Mouse (Mus musculus) lung, adult 10 weeks (tissue): Measurements from ENCODE around the gene Gm3696. TPM values are rescaled to one million over a fixed set of nuclear protein-coding genes. Genes with fewer than 3 reads are reported as not detected.

Source experiments
- polyA plus RNA-seq: library from polyadenylated mRNA; stranded (reverse); fragments of 350-450 nt; fragmentation: Illumina TruSeq; extraction: RNeasy Lipid Tissue Mini Kit (QIAGEN cat#74804); gene quantifications from one replicate; pipeline ENCODE4 v1.2.3, GENCODE M21; 2014; ENCODE audit warnings: low read depth, low replicate concordance; ENCODE audit not compliant: insufficient read depth

Gene Gm3696
- not detected for polyA plus RNA-seq

DNA sequence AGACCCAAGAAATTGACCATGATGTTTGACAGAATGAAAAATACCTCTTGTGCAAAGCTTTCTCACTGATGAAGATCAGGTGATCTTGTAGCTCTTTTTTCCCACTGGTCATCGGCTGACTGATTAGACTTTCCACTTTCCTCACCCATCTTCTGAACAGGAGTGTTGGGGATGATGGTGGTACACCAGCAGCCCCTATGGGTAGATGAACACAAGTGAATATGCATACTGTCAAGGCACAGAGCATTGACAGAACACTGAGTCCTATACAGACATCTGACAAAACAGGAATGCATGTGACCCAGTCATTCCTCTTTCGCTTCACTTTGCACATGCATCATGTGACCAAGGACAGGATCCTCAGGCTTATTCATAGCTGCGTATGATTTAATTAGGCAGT lies at the start of gene Gm3696:
Gene Gm3696, minus strand, starts transcription at position 101 of the 400 bp plus-strand sequence.

GRCm38 (mm10) chr14:7125312-7125711 lies 24.9 kb upstream of the Gm3696 start, which contains the start of gene Gm6676:
Gm6676 (minus strand) TSS chr14:7125412.

DNA sequence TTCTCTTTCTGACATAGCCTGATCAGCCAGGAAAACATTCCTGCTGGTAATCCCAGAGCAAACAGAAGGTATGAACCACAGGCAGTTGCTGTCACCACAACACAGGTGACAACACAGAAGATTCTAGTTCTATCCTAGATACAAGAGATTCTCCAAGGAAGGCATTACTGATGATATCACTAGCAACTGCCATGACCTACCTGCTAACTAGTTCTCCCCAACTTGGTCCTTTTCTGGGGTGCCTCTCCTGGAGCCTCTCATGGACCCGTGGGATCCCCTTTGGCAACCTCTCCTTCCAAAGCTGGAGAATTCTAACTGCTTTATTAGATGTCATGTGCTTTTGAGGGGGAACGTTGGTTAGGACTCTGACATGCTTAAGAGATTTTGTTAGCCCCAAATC lies 55.6 kb downstream of the Gm3696 start, which contains the start of gene Gm3685:
Gene Gm3685, minus strand, starts transcription at position 101 of the 400 bp plus-strand sequence.

Other genes with a start within 250 kb of the Gm3696 start
- not detected for gene Gm3667, start 210.7 kb downstream of the Gm3696 start, polyA plus RNA-seq
- not detected for gene Gm6356, start 126.8 kb downstream of the Gm3696 start, polyA plus RNA-seq
- not detected for gene Gm10406, start 73.2 kb downstream of the Gm3696 start, polyA plus RNA-seq
- not detected for gene Gm3685, start 55.7 kb downstream of the Gm3696 start, polyA plus RNA-seq
- gene Gm6676, start 24.8 kb upstream of the Gm3696 start, polyA plus RNA-seq, result not detected
- gene Gm3512, start 73.9 kb upstream of the Gm3696 start, polyA plus RNA-seq, result 0.79 TPM
- not detected for gene Gm16434, start 93.9 kb upstream of the Gm3696 start, polyA plus RNA-seq
- not detected for gene Gm3727, start 164.1 kb upstream of the Gm3696 start, polyA plus RNA-seq
- gene Gm3739, start 214.4 kb upstream of the Gm3696 start, polyA plus RNA-seq, result not detected
- gene Gm5797, start 231.8 kb upstream of the Gm3696 start, polyA plus RNA-seq, result not detected